Mouse (Mus musculus): Measurements from ENCODE around the gene 1700093K21Rik.
"Not testable (repeated sequence)": the region's sequence is repeated elsewhere in the genome, so short reads cannot be mapped to it uniquely, and the experiment has no call there.

The 1700093K21Rik gene

DNA sequence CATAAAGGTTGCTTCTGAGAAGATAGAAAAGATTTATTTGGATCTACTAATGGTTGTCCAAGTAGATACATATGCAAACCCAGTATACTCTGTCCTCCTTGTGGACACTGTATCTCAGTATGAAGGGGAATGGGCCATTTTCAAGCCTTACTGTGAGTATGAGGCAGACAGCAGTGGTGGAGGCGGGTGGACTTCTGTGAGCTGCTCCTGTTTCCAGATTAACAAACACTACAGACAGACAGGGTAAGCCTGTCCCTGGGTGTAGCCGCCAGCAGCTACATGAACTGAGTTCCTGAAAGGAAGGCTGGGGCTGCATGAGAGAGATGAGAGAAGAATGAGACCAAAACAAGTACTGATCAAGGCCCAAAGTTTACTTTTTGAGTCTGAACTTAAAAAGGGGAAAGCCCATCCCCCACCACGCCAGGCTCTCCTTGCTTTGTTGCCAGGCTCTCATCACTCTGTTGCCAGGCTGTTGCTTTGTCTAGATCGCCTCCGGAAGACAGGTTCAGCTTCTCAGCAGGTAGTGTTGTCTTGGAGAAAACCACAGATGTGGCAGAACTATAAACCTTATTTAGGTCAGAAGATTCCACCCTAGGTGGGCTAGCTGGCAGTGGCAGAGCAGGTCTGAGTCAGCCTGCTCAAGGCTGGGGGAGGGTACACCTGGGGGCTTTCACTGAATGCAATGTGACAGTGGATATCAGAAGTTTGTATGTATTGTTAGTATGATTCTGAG, at the start of gene 1700093K21Rik:
Gene 1700093K21Rik, minus strand, starts transcription at position 683 of the 733 bp plus-strand sequence.
- peak in 1 of 2 experiments; percentile 5 for DNase-seq (ENCODE audit: low spot score in 2 of 2)

- DNase-seq (ENCODE audit: low spot score in 2 of 2), result no peak
These were observed 49.2 kb upstream of the 1700093K21Rik start for GRCm38 (mm10) chr11:23570130-23570529.

GRCm38 (mm10) chr11:23565761-23566160, 44.8 kb upstream of the 1700093K21Rik start:
- peak; percentile 16 to 89 for DNase-seq (ENCODE audit: low spot score in 2 of 2)

DNA sequence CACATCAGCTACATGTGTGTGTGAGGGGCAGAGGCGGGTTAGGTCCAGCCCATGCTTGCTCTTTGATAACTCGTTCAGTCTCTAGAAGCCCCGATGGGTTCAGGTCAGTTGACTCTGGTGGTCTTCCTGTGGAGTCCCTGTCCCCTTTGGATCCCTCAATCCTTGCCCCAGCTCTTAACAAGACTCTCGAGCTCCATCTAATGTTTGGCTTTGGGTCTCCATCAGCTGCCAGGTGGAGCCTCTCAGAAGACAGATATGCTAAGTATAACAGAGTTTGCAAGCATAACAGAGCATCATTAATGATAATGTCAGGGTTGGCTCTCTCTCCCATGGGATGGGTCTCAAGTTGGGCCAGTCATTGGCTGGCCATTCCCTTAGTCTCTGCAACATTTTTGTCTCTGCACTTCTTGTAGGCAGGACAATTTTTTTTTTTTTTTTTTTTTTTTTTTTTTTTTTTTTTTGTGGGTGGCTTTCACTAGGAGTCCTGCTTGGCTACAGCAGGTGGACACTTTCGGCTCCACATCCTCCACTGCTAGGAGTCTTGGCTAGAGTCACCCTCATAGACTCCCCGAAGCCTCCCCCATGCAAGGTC, 36.2 kb upstream of the 1700093K21Rik start:
- no peak for DNase-seq (ENCODE audit: low spot score in 2 of 2)

GRCm38 (mm10) chr11:23537446-23537845, 16.5 kb upstream of the 1700093K21Rik start:
- DNase-seq (ENCODE audit: low spot score in 2 of 2), result no peak

DNA sequence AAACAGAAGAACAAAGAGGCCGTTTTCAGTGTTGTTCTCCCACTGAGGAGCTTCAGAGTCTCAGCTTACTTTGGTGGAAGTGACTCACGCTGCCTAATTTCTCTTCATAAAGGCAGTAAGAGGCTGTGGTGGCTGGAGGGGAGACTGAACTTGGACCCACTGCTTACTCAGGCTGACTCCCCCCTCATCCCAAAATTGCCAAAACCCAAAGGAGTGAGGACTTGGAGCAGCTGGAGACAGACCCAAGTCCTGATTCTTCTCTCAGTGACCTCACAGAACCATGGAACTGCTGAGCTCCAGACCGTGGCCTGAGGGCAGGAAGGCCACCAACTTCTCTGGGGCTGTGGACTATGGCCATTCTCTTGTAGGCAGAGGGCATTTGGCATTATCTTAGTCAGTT, 2.0 kb downstream of the 1700093K21Rik start:
- DNase-seq (ENCODE audit: low spot score in 2 of 2), result no peak

DNA sequence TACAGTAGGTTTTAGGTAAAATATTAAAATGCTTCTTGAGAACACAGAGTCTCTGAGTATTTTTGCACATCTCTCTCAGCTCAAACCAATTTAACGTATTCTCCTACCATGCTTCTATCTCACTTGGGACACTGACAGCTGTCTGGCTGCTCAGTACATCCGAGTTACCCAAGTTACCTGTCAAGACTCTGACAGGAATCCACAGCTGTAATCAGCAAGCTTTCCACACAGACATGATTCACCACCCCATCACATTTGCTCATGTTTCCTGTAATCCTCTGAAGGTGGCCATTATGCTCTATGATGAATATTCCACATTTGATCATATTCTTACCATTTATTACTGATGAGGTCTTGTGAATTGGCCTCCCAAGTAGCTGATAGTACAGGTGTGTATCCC, 5.6 kb downstream of the 1700093K21Rik start:
- no peak for DNase-seq (ENCODE audit: low spot score in 2 of 2)

- not testable (repeated sequence) for DNase-seq (ENCODE audit: low spot score in 2 of 2)
These were observed 6.2 kb downstream of the 1700093K21Rik start for GRCm38 (mm10) chr11:23514785-23515184.

DNA sequence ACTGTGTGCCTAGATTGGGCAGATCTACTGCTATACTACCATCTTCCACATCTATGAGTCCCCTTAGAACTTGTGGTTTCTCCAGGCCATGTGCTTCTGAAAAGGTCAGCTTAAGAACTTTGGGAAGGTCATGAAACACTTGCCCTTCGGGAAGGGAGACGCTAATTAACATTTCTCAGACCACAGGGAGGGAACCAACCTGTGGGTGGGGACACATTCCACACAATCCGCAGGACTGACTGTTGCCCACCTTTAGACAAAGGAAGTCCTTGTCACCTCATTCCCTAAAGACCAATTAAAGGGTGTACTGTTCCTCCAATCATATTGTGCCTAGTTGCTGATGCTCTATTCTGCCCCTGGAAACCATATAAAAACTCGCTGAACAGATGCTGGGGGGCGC, 16.2 kb downstream of the 1700093K21Rik start:
- DNase-seq (ENCODE audit: low spot score in 2 of 2), result not testable (repeated sequence)

DNA sequence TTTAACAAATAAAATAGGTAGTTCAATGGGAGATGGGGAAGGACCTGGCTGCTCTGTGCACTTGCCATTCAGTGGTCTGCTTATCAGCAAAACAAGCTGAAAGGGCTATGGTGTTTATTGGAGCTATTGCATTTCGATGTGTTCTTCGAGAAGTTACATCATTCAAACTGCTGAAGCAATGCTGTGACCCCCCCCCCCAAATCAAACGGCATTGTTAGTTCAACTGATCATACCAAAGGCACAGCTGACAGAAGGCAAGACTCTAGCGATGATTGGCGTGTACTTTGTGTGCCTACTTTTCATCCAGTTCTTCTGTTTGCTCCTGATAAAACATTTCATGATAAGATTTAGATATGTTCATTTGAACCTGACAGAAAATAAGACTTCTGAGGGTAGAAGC, 22.3 kb downstream of the 1700093K21Rik start:
- no peak for DNase-seq (ENCODE audit: low spot score in 2 of 2)

GRCm38 (mm10) chr11:23497718-23498509, 23.0 kb downstream of the 1700093K21Rik start, which contains the start of gene Ahsa2:
Ahsa2 (minus strand) TSS chr11:23498030.
- peak; percentile 85 to 94 for DNase-seq (ENCODE audit: low spot score in 2 of 2)

DNA sequence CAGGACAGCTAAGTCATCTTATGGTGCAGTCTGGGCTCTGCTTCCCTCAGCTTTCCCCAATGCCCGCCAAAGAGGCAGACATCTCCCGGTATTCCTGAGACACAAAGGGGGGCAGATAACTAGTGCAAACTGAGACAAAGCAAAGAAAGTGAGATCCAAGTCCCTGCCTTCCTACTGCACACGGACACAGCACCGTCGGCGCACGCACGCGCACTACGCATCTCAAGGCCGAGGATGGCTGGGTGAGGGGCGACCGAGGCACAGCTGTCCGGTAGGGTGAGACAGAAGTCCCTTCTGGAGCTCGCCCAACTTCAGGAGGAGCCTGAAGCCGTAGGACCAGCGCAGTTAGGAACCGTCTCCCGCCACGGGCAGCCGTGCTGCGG, 23.6 kb downstream of the 1700093K21Rik start:
- DNase-seq (ENCODE audit: low spot score in 2 of 2), result peak; percentile 36 to 65

- DNase-seq (ENCODE audit: low spot score in 2 of 2), result no peak
These were observed 24.3 kb downstream of the 1700093K21Rik start for GRCm38 (mm10) chr11:23496661-23497060.

DNA sequence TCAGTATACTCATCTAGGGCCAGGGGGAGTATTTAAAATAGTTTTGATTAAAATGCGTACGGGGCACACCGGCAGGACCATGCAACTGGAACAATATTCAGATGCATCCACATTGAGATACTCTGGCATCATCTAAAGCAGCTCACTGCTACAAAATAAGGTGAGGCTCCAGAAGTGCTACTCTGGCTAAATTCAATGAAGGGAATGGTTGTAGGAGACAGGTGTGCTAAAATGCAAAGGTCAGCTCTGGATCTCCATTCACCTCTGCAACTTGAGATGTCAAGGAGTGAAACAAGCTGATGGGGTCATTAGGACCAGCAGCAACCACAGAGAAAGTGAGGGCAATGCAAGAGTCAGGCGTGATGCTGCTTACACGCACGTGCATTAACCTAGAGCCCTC, 25.7 kb downstream of the 1700093K21Rik start:
- no peak for DNase-seq (ENCODE audit: low spot score in 2 of 2)

GRCm38 (mm10) chr11:23492048-23492790, 28.7 kb downstream of the 1700093K21Rik start:
- no peak for DNase-seq (ENCODE audit: low spot score in 2 of 2)

DNA sequence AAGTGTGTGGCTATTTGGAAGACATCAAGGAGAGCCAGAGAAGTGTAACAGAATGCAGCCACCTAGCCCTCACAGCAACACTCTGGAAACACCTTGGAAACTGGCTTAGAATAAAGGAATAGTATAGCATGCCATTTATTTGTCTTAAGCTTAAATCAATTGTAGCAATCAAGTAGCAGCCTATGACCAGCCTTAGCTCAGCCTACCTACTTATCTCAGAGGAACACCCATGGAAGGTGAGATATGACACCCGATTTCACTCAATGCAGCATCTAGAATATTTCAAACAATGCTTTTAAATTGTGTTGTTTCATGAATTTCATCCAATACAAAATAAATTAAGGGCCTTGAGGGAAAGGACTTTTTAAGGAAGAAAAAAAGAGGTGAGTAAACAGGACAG, 31.0 kb downstream of the 1700093K21Rik start:
- DNase-seq (ENCODE audit: low spot score in 2 of 2), result no peak

All from left cerebral cortex, adult 9 months (tissue).